Mouse (Mus musculus): ENCODE measurements at regions not wholly inside any gene's neighbourhood (a gene's known extent, or its start where the extent isn't known, plus 50 kb on each side); places are given as distances from the start of the nearest gene placed in this dataset.
"Not testable (repeated sequence)": the region's sequence is repeated elsewhere in the genome, so short reads cannot be mapped to it uniquely, and the experiment has no call there.

DNA sequence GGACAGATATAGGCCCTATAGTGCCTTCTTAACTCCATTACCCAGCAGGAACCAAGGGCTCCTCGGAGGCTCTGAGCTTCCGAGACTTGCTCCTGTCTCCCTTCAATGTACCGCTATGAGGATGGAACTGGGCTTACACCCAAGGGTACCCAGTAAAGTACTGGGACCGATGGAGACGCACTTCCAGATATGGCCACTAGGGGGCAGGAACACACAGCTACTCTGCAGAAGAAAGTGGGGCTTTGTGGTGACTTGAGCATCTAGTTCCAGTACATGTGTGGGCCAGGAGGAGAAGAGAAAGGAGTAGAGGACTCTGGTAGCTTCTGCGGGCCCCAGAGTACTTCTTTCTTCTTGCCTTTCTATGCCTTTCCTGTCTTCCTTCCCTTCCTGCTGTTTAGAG lies 108.1 kb upstream of the Ywhaq start:
- not testable (repeated sequence) for H3K27ac ChIP-seq (ENCODE audit: insufficient read depth, low read length); H3K27me3 ChIP-seq (ENCODE audit: control insufficient read depth, insufficient read depth, low read length); H3K4me3 ChIP-seq (replicated peaks; ENCODE audit: insufficient read depth, low read depth, low read length); H3K4me1 ChIP-seq (ENCODE audit: control insufficient read depth, insufficient read depth, low read length)
- DNase-seq = peak; percentile 45 to 46
- WGBS = 39% methylated on average over 6 of the region's 6 CpGs
- TF ChIP-seq CTCF (IDR thresholded peaks at IDR 0.05; ENCODE audit: borderline replicate concordance, insufficient read depth, low read depth, low read length) = peak; percentile 44; the same call in 1 of the 2 replicates

DNA sequence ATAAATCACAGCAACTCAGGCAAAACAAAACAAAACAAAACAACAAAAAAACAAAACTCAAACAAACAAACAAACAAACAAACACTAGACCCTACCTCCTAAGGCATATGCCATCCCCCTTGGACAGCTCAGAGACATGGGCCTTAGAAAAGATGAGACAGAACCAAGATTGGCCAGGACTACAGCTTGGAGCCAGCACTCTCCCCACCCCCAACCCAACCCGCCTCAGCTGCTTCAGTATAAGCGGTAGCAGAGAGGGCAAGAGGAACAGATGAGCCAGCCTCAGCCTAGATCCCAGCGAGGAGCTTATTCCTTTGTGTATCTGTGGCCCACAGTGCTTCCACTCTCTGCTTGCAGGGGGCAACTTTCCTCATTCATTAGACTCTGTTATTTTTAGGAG lies 105.2 kb upstream of the Ywhaq start:
- Histone ChIP-seq H3K27me3 (ENCODE audit: control insufficient read depth, insufficient read depth, low read length) (no peaks in the 10 kb centered on the region), H3K4me1 (ENCODE audit: control insufficient read depth, insufficient read depth, low read length) (no peaks in the 10 kb centered on the region), H3K4me3 (replicated peaks; ENCODE audit: insufficient read depth, low read depth, low read length) (no peak overlapping the region), H3K27ac (ENCODE audit: insufficient read depth, low read length) (no peak overlapping the region)
- 45% methylated on average over 3 of the region's 3 CpGs for WGBS
- TF ChIP-seq POLR2A (IDR thresholded peaks at IDR 0.05; ENCODE audit: borderline replicate concordance, insufficient read depth, low read length) (no peak), CTCF (IDR thresholded peaks at IDR 0.05; ENCODE audit: borderline replicate concordance, insufficient read depth, low read depth, low read length) (no peak)
- no peak for DNase-seq

DNA sequence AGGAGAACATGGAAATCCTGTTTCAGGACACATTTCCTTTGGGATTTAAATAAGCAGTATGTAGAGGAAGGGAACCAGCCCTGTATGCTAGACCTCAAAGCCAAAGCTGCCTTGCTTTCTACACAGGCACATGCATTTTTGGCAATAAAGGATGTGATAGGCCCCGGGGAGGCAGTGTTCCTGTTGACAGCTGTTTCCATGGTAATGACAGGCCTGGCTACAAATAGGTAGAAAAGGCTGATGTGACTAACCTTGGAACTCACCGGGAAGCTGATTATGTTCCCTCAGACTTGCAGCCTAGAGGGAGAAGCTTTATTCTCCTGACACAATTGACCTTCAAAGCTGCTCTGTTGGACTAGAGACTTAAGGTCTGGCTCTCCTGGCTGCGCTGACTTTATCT lies 101.6 kb upstream of the Ywhaq start:
- H3K27me3 ChIP-seq (ENCODE audit: control insufficient read depth, insufficient read depth, low read length) = no peaks in the 10 kb centered on the region
- no peak overlapping the region for H3K27ac ChIP-seq (ENCODE audit: insufficient read depth, low read length)
- H3K4me3 ChIP-seq (replicated peaks; ENCODE audit: insufficient read depth, low read depth, low read length) = no peak overlapping the region
- 39% methylated on average over 3 of the region's 3 CpGs for WGBS
- TF ChIP-seq POLR2A (IDR thresholded peaks at IDR 0.05; ENCODE audit: borderline replicate concordance, insufficient read depth, low read length) = no peak
- TF ChIP-seq CTCF (IDR thresholded peaks at IDR 0.05; ENCODE audit: borderline replicate concordance, insufficient read depth, low read depth, low read length) = no peak
- no peaks in the 10 kb centered on the region for H3K4me1 ChIP-seq (ENCODE audit: control insufficient read depth, insufficient read depth, low read length)
- no peak for DNase-seq

DNA sequence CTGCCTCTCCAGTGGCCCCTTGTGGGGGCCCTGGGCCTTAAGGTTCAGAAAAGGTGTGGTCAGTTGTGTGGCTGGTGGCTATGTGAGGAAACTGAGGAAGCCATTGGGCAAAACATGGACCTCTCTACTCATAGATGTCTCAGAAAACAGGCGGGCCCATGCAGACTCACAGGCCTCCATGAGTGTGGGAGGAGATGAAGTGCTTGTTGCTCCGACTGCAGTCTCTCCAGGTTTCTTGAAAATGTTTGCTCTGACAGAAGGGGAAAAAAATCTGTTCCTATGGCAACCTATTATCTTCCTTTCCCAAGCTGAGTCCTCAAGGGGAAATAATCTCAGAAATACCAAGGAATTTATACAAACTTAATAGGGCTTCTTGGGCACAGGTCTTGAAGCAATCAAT lies 95.3 kb upstream of the Ywhaq start:
- Histone ChIP-seq H3K27ac (ENCODE audit: insufficient read depth, low read length) (no peak overlapping the region), H3K27me3 (ENCODE audit: control insufficient read depth, insufficient read depth, low read length) (no peaks in the 10 kb centered on the region), H3K4me3 (replicated peaks; ENCODE audit: insufficient read depth, low read depth, low read length) (no peak overlapping the region), H3K4me1 (ENCODE audit: control insufficient read depth, insufficient read depth, low read length) (no peaks in the 10 kb centered on the region)
- 72% methylated on average over 2 of the region's 2 CpGs for WGBS
- no peak for TF ChIP-seq POLR2A (IDR thresholded peaks at IDR 0.05; ENCODE audit: borderline replicate concordance, insufficient read depth, low read length)
- TF ChIP-seq CTCF (IDR thresholded peaks at IDR 0.05; ENCODE audit: borderline replicate concordance, insufficient read depth, low read depth, low read length) = no peak
- DNase-seq = no peak

DNA sequence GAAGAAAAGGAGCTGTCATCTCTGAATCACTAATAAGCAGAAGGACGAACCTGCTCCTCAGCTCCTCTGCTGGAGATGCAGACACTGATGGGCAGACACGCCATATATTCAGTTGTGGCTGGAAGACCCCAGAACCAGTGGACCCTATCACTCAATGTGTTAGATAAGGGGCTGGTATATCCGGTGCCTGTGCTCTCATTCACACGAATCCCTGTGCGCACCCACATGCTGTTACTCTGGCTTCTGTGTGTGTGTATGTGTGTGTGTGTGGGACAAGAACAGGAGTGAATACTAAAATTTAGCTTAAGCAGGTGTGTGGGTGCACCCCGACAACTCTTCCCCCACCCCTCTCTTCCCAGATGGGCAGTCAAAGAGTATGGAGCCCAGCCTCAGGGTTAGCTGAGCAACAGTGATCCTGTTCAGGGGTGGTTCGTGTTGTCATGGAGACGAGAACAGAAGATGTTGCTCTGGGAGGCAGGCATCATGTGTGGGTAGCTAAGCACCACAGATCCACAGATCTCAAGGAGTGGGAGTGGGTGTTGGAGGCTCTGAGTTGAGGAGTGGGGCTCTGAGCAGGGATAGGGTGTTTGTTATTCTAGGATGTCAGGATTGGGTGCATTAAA lies 93.7 kb upstream of the Ywhaq start:
- WGBS = 74% methylated on average over 8 of the region's 8 CpGs

DNA sequence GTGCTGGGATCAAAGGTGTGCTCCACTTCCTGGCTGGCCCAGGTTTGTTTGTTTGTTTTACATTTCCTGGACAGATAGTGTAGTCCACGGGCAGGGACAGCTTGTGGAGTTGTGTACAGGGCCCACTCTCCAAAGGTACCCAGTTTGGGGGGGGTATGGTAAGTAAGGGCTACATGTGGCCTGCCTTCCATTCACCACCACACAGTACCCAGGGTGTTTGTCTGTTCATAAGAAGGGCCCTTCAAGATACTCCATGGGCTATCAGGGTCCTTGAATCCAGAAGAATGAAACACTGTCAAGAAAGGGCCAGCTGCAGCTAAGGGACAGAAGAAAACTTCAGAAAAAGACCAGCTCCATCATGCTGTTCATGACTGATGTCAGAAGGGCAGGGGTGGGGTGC lies 89.6 kb upstream of the Ywhaq start:
- Histone ChIP-seq H3K27ac (ENCODE audit: insufficient read depth, low read length) (no peak overlapping the region), H3K27me3 (ENCODE audit: control insufficient read depth, insufficient read depth, low read length) (no peaks in the 10 kb centered on the region), H3K4me3 (replicated peaks; ENCODE audit: insufficient read depth, low read depth, low read length) (no peak overlapping the region), H3K4me1 (ENCODE audit: control insufficient read depth, insufficient read depth, low read length) (peaks cover 8% of the 10 kb centered on the region)
- WGBS = 83% methylated on average over 1 of the region's 1 CpGs
- DNase-seq = no peak
- no peak for TF ChIP-seq POLR2A (IDR thresholded peaks at IDR 0.05; ENCODE audit: borderline replicate concordance, insufficient read depth, low read length)
- TF ChIP-seq CTCF (IDR thresholded peaks at IDR 0.05; ENCODE audit: borderline replicate concordance, insufficient read depth, low read depth, low read length) = no peak

More for the DNA sequence above, 93.7 kb upstream of the Ywhaq start:
- H3K27me3 ChIP-seq (ENCODE audit: control insufficient read depth, insufficient read depth, low read length) = no peaks in the 10 kb centered on the region
- TF ChIP-seq POLR2A (IDR thresholded peaks at IDR 0.05; ENCODE audit: borderline replicate concordance, insufficient read depth, low read length) = no peak
- no peak for TF ChIP-seq CTCF (IDR thresholded peaks at IDR 0.05; ENCODE audit: borderline replicate concordance, insufficient read depth, low read depth, low read length)
- H3K27ac ChIP-seq (ENCODE audit: insufficient read depth, low read length) = no peak overlapping the region
- no peaks in the 10 kb centered on the region for H3K4me1 ChIP-seq (ENCODE audit: control insufficient read depth, insufficient read depth, low read length)
- no peak for DNase-seq
- no peak overlapping the region for H3K4me3 ChIP-seq (replicated peaks; ENCODE audit: insufficient read depth, low read depth, low read length)

DNA sequence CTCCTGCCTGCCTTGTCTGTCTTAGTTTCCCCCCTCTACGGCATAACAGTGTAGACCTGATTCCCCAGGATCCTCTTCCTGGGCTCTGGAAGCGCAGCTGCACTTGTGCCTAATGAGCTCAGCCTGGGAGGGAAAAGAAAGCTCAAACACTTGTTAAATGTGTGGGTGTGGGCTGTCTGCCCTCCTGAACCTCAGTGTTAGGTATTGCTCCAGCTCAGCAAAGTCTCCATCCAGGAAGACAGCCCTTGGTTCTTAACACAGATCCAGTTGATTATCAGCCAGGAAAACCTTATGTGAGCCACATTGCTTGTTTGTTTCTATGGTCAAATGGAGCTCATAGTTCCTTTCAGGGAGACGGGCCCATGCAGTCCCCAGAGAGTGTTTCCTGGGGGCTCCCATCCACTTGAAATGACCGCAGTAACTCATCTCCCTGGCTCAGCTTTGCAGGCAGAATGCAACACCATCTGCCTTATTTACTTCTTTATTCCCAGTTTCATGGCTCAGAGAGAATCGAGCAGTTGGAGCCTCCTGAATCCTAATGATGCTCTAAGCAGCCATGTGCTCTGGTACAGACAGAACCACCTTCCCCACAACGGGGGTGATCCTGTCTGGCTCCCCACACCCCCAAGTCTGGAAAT lies 88.4 kb upstream of the Ywhaq start:
- H3K4me1 ChIP-seq (ENCODE audit: control insufficient read depth, insufficient read depth, low read length) = peaks cover 8% of the 10 kb centered on the region
- TF ChIP-seq CTCF (IDR thresholded peaks at IDR 0.05; ENCODE audit: borderline replicate concordance, insufficient read depth, low read depth, low read length) = no peak
- TF ChIP-seq POLR2A (IDR thresholded peaks at IDR 0.05; ENCODE audit: borderline replicate concordance, insufficient read depth, low read length) = no peak

DNA sequence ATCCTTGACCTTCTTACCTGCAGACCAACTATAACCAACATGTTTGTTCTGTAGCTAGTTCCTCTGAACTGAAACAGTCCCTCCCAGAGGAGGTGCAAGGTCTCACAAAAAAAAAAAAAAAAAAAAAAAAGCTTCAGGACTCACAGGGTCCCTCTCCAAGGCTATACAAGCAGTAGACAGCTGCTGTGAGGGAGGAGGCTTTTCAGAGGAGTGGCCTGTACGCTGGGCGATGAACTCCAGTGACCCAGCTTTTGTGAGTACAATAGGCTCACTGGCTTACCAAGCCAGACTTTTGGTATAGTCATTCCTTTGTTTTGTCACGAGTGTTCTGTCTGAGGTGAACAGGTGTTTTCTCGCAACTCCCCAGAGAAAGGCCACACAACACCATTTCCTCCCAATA lies 85.8 kb upstream of the Ywhaq start:
- H3K4me1 ChIP-seq (ENCODE audit: control insufficient read depth, insufficient read depth, low read length) = peaks cover 8% of the 10 kb centered on the region
- no peak overlapping the region for H3K4me3 ChIP-seq (replicated peaks; ENCODE audit: insufficient read depth, low read depth, low read length)
- H3K27me3 ChIP-seq (ENCODE audit: control insufficient read depth, insufficient read depth, low read length) = no peaks in the 10 kb centered on the region
- H3K27ac ChIP-seq (ENCODE audit: insufficient read depth, low read length) = no peak overlapping the region
- DNase-seq = no peak
- WGBS = 69% methylated on average over 4 of the region's 4 CpGs
- TF ChIP-seq POLR2A (IDR thresholded peaks at IDR 0.05; ENCODE audit: borderline replicate concordance, insufficient read depth, low read length) (no peak), CTCF (IDR thresholded peaks at IDR 0.05; ENCODE audit: borderline replicate concordance, insufficient read depth, low read depth, low read length) (no peak)

More for the DNA sequence above, 88.4 kb upstream of the Ywhaq start:
- Histone ChIP-seq H3K4me3 (replicated peaks; ENCODE audit: insufficient read depth, low read depth, low read length) (no peak overlapping the region), H3K27me3 (ENCODE audit: control insufficient read depth, insufficient read depth, low read length) (no peaks in the 10 kb centered on the region), H3K27ac (ENCODE audit: insufficient read depth, low read length) (0 out of 2 replicates have a peak overlapping the region, but pooled peaks have one; percentile 15)
- peak; percentile 50 to 69 for DNase-seq
- WGBS = 40% methylated on average over 6 of the region's 6 CpGs

Measured in cerebellum, adult 2 months (tissue).